Mouse (Mus musculus) stomach, postnatal 0 days (tissue): ENCODE measurements around the gene Tnik.

Experiments
- CTCF ChIP-seq: IDR thresholded peaks from 2 replicates; pipeline ENCODE4 v1.5.1; 2016; ENCODE audit warnings: antibody characterized with exemption, low read depth, mild to moderate bottlenecking, moderate library complexity
- EP300 ChIP-seq: optimal IDR thresholded peaks from 2 replicates; pipeline ENCODE3; 2016; ENCODE audit warnings: antibody characterized with exemption

DNA sequence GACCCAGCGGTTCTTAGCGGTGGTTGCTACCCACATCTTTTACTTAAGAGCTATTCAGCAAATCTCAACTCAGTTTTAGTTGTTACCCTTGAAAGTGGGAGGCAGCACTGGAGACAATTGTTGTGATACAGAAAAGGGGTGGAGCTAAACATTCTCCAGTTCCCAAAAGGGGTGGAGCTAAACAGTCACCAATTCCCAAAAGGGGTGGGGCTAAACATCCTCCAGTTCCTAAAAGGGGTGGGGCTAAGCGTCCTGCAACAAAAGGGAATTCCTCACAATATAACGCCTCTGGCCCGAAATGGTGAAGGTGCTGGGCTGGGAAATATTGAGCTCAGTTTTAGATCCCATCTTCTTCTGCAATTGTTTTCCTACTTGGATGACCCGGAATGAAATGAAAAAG, 363.8 kb downstream of the Tnik start:
- TF ChIP-seq CTCF (no peak), EP300 (no peak)
